Mouse (Mus musculus) limb, embryonic 14.5 days (tissue): ENCODE measurements around the gene Slc35g1. TPM values are rescaled to one million over a fixed set of nuclear protein-coding genes. Genes with fewer than 3 reads are reported as not detected.
A peak's percentile ranks its signal among the peaks of the same experiment; 100 is the strongest.

Experiments
- ATAC-seq: fragments of 200-750 bp; cut with Nextera tagmentation; 2 replicates; pipeline ENCODE4 v1.8.0; 2017; ENCODE audit warnings: low read depth, moderate number of reproducible peaks, moderate TSS enrichment; ENCODE audit not compliant: low FRiP score
- DNase-seq: peaks from one replicate; pipeline ENCODE4 v3.0.0-alpha.2; 2015; ENCODE audit warnings: low spot score
- H3K27ac ChIP-seq: fragments of 300-500 bp; sonication (generic); replicated peaks from 2 replicates; pipeline ENCODE4 v1.5.1; 2014; ENCODE audit warnings: low read depth, mild to moderate bottlenecking, low read length, moderate library complexity, mixed read lengths
- H3K27me3 ChIP-seq: fragments of 300-500 bp; sonication (generic); 2 replicates; pipeline ENCODE4 v1.6.1; 2014; ENCODE audit warnings: low read length, mixed read lengths; ENCODE audit not compliant: control insufficient read depth, insufficient read depth
- H3K36me3 ChIP-seq: fragments of 300-500 bp; sonication (generic); 2 replicates; pipeline ENCODE4 v1.6.1; 2014; ENCODE audit warnings: mild to moderate bottlenecking, low read length, moderate library complexity, mixed read lengths; ENCODE audit not compliant: control insufficient read depth, insufficient read depth
- H3K4me1 ChIP-seq: fragments of 300-500 bp; sonication (generic); 2 replicates; pipeline ENCODE4 v1.6.1; 2014; ENCODE audit warnings: antibody characterized with exemption, low read length, mixed read lengths; ENCODE audit not compliant: control insufficient read depth, insufficient read depth
- H3K4me2 ChIP-seq: fragments of 300-500 bp; sonication (generic); replicated peaks from 2 replicates; pipeline ENCODE4 v1.6.1; 2014; ENCODE audit warnings: low read depth, mild to moderate bottlenecking, low read length, moderate library complexity; ENCODE audit not compliant: severe bottlenecking
- H3K4me3 ChIP-seq: fragments of 300-500 bp; sonication (generic); replicated peaks from 2 replicates; pipeline ENCODE4 v1.5.1; 2014; ENCODE audit warnings: low read length
- H3K9ac ChIP-seq: fragments of 300-500 bp; sonication (generic); 2 replicates; pipeline ENCODE4 v1.6.1; 2014; ENCODE audit warnings: mild to moderate bottlenecking, low read depth, low read length, moderate library complexity; ENCODE audit not compliant: severe bottlenecking
- H3K9me3 ChIP-seq: fragments of 300-500 bp; sonication (generic); 2 replicates; pipeline ENCODE4 v1.6.1; 2016; ENCODE audit warnings: low read length; ENCODE audit not compliant: control insufficient read depth
- POLR2A ChIP-seq: fragments of 200-500 bp; IDR thresholded peaks from 2 replicates; pipeline ENCODE4 v1.8.0; 2012; ENCODE audit warnings: inconsistent platforms, mild to moderate bottlenecking, moderate library complexity, borderline replicate concordance; ENCODE audit not compliant: insufficient read depth, insufficient read length; ENCODE audit errors: extremely low read depth
- WGBS: fragments of 180-500 bp; shearing (Covaris S2); extraction: QIAGEN DNeasy Blood & Tissue Kit; methylation state at CpG from one replicate; pipeline ENCODE4 v1.1.7; 2014; 5-methylcytosine and 5-hydroxymethylcytosine counted together
- polyA plus RNA-seq, 2 experiments: library from polyadenylated mRNA; depleted of rRNA in 1 of 2; stranded (reverse) in 1 of 2; unstranded in 1 of 2; fragments of >200 nt; fragmentation: Nextera tagmentation in 1 of 2; extraction: Ambion mirVana in 1 of 2; gene quantifications; 2 replicates each; pipeline versions ENCODE4 v1.2.1 to v1.2.3; 2012 to 2014

The Slc35g1 gene
- polyA plus RNA-seq, 2 experiments: 3.1 to 3.8 TPM

DNA sequence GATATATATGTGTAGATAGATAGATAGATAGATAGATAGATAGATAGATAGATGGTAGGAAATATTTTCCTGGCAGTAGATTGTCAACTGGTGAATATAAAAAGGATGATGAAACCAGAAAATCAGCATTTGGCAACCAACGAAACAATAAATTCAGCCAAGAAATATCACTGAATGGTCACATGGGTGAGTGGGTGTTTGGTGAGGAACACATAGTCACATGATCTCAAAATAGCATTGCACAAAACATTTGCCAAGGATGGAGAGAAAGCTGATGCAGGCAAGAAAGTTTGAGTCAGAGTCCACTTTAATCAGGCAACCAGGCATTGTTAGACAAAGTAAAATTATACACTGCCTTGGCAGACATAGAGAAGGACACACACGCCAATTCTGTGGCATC lies 37.6 kb downstream of the Slc35g1 start:
- Histone ChIP-seq H3K9me3 (peaks cover 5% of the 10 kb centered on the region; the same call in 1 of the 2 replicates), H3K4me2 (no peak overlapping the region), H3K27ac (no peak overlapping the region), H3K9ac (no peak overlapping the region), H3K36me3 (no peaks in the 10 kb centered on the region), H3K27me3 (no peaks in the 10 kb centered on the region), H3K4me3 (no peak overlapping the region), H3K4me1 (no peaks in the 10 kb centered on the region)
- 92% methylated on average over 2 of the region's 2 CpGs for WGBS
- DNase-seq (no peak), ATAC-seq (no peak)
- TF ChIP-seq POLR2A: no peak

DNA sequence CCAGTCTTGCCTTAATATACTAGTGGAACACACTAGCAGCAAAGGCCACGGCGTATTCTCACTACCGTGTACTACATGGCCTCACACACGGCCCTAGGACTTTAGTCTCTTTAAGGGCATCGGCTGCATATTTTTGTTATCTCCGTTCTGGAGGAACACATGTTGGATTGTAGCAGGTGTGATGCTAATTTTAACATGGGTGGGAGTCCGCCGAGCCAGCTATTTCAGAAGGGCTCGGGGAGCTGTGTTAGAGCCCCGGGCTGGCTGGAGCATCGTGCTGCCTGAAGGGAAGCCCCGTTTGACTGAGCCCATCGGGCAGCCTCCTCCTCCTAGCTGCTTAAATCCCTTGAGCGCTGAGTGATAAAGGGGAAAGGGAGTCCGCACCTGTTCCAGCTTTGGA lies 39.4 kb downstream of the Slc35g1 start:
- 91% methylated on average over 15 of the region's 15 CpGs for WGBS
- H3K9ac ChIP-seq: no peak overlapping the region
- no peak for DNase-seq
- no peak overlapping the region for H3K27ac ChIP-seq
- H3K4me1 ChIP-seq: no peaks in the 10 kb centered on the region
- H3K4me3 ChIP-seq: no peak overlapping the region
- no peak overlapping the region for H3K4me2 ChIP-seq
- H3K9me3 ChIP-seq: peaks cover 5% of the 10 kb centered on the region; the same call in 1 of the 2 replicates
- no peak for TF ChIP-seq POLR2A
- ATAC-seq: peak; percentile 63
- H3K36me3 ChIP-seq: no peaks in the 10 kb centered on the region
- H3K27me3 ChIP-seq: no peaks in the 10 kb centered on the region

- no peak overlapping the region for H3K9ac ChIP-seq
- 50% methylated on average over 8 of the region's 8 CpGs for WGBS
- no peaks in the 10 kb centered on the region for H3K27me3 ChIP-seq
Observed at GRCm38 (mm10) chr19:38441860-38442259, 46.1 kb downstream of the Slc35g1 start.

DNA sequence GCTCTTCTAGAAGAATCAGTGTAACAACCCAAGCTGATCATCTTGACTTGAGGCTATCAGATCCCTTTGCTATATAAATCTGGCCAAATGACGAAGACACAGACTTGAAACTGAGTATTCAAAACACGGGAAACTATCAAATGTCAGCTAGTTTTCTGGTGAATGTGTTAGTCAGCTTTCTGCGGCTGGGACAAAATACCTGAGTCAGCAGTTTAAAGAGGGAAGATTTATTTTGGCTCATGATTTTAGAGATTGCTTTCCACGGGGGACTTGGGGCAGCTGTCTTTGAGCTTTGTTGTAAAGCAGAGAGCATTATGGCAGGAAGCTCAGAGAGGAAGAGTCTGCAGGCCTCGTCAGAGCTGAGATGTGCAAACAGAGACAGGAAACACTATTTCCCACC lies 50.0 kb downstream of the Slc35g1 start:
- Histone ChIP-seq H3K27ac (no peak overlapping the region), H3K36me3 (no peaks in the 10 kb centered on the region), H3K9me3 (no peaks in the 10 kb centered on the region), H3K4me2 (no peak overlapping the region), H3K4me1 (no peaks in the 10 kb centered on the region), H3K9ac (no peak overlapping the region), H3K4me3 (no peak overlapping the region), H3K27me3 (no peaks in the 10 kb centered on the region)
- no peak for TF ChIP-seq POLR2A
- no peak for DNase-seq
- WGBS: 63% methylated on average over 5 of the region's 5 CpGs
- no peak for ATAC-seq

More at GRCm38 (mm10) chr19:38441860-38442259, 46.1 kb downstream of the Slc35g1 start:
- Histone ChIP-seq H3K4me1 (no peaks in the 10 kb centered on the region), H3K4me2 (no peak overlapping the region), H3K4me3 (no peak overlapping the region), H3K9me3 (no peaks in the 10 kb centered on the region), H3K27ac (no peak overlapping the region), H3K36me3 (no peaks in the 10 kb centered on the region)
- DNase-seq (no peak), ATAC-seq (peak; percentile 26; the same call in 1 of the 2 replicates)
- TF ChIP-seq POLR2A: no peak

Other genes starting within 250 kb of the Slc35g1 start
- 16.7 and 30.9 TPM in 2 replicates for gene Fra10ac1, start 171.8 kb upstream of the Slc35g1 start, polyA plus RNA-seq (2012; rRNA removed)
- gene Fra10ac1, start 171.8 kb upstream of the Slc35g1 start, polyA plus RNA-seq (2014; fragmentation: Nextera tagmentation; extraction: Ambion mirVana): 32.4 and 33.6 TPM in 2 replicates
- 2.3 and 2.5 TPM in 2 replicates for gene Lgi1, start 131.4 kb upstream of the Slc35g1 start, polyA plus RNA-seq (2012; rRNA removed)
- 1.7 and 3.3 TPM in 2 replicates for gene Lgi1, start 131.4 kb upstream of the Slc35g1 start, polyA plus RNA-seq (2014; fragmentation: Nextera tagmentation; extraction: Ambion mirVana)
- 10.8 and 12.6 TPM in 2 replicates for gene Plce1, start 85.1 kb downstream of the Slc35g1 start, polyA plus RNA-seq (2012; rRNA removed)
- 13.3 and 13.4 TPM in 2 replicates for gene Plce1, start 85.1 kb downstream of the Slc35g1 start, polyA plus RNA-seq (2014; fragmentation: Nextera tagmentation; extraction: Ambion mirVana)